Mouse (Mus musculus) duodenum, adult 2 months (tissue): ENCODE results near the gene Cylc1. TPM values are rescaled to one million over a fixed set of nuclear protein-coding genes. Genes with fewer than 3 reads are reported as not detected.

Source experiments
- polyA plus RNA-seq: library from polyadenylated mRNA; depleted of rRNA; stranded (reverse); fragments of >200 nt; gene quantifications from 2 replicates; pipeline ENCODE4 v1.2.3, GENCODE M21; 2012; ENCODE audit warnings: low replicate concordance; rRNA removed

Gene Cylc1
- not detected in 2 replicates for polyA plus RNA-seq

GRCm38 (mm10) chrX:111110118-111110517 is at the start of gene Cylc1:
Cylc1 (plus strand) TSS chrX:111110418.

DNA sequence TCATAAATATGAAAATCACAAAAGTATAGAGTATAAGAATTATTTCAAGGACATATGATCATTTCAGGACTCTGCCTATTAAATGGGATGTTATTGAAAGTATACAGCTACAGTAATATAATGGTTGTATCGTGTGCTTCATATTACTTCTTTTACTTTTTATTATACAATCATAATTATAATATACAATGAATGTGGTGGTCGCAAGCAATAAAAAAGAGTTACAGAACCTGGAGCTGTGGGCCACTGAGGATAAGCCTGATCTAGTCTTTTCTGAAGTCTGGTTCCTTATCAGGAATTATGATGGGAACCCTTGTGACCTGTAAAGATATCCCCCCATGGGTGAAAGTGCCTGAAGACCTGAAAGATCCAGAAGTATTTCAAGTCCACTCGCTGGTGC is 57.8 kb downstream of the Cylc1 start, which contains the start of gene Gm10112:
Gene Gm10112 (plus strand): TSS at position 301 of the 400 bp plus-strand sequence.

Other genes starting within 250 kb of the Cylc1 start
- not detected in 2 replicates for gene Gm10112, start 57.9 kb downstream of the Cylc1 start, polyA plus RNA-seq